Mouse (Mus musculus): ENCODE measurements around the gene Tvp23b. TPM values are rescaled to one million over a fixed set of nuclear protein-coding genes. Genes with fewer than 3 reads are reported as not detected.

Tvp23b gene
- polyA plus RNA-seq, 1 experiment from 2014 or later: 47.7 TPM

DNA sequence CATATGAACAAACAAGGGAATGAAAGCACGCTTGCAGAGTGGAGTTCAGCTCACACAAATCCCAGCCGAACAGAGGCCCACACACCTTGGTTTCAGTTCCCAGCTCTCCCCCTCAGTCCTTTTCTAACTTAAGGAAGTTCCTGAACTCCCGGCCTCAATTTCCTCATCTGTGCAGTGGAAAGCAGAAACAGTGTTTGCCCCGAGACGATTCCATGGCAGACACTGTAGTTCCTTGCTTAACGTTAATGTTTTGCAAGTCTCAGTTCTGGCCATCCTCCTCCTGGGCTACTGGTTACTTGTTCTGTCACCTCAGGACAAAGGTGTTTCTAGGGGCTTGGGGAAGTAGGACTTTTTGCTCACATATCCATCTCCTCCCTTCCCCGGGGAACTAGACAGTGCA is 12.6 kb upstream of the Tvp23b start:
- 75% methylated on average over 7 of the region's 7 CpGs for WGBS
- no peaks in the 10 kb centered on the region for H3K27me3 ChIP-seq (replicated peaks)
- H3K9ac ChIP-seq: no peak overlapping the region
- no peaks in the 10 kb centered on the region for H3K4me1 ChIP-seq
- ATAC-seq (ENCODE audit: extremely low read depth, insufficient number of reproducible peaks, low FRiP score, low TSS enrichment): no peak
- H3K4me2 ChIP-seq: no peak overlapping the region
- no peaks in the 10 kb centered on the region for H3K36me3 ChIP-seq
- H3K27ac ChIP-seq (replicated peaks): no peak overlapping the region
- H3K9me3 ChIP-seq: no peaks in the 10 kb centered on the region
- no peak overlapping the region for H3K4me3 ChIP-seq

DNA sequence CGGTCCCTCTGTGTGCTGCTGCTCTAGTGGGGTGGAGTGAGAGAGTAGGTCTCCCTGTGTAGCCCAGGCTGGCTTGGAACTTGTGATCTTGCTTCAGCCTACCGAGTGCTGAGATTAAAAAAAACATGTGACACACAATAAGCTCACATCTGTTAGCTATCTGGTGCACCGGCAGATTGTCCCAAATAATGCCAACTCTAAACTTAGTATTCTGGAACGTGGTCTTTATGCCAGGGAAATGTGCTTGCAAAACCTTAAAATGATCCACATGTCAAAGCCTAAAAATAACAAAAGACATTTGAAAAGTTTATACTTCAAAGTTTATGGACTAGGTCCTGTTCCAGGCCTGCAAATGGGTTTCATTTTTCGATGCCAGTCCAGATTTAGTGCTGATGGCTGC is 10.1 kb upstream of the Tvp23b start:
- WGBS: 72% methylated on average over 5 of the region's 5 CpGs
- Histone ChIP-seq H3K4me2 (no peak overlapping the region), H3K4me1 (no peaks in the 10 kb centered on the region), H3K9ac (no peak overlapping the region), H3K36me3 (no peaks in the 10 kb centered on the region), H3K9me3 (no peaks in the 10 kb centered on the region), H3K27me3 (replicated peaks) (0 out of 2 replicates have a peak, but pooled peaks cover 4% of the 10 kb centered on the region), H3K4me3 (no peak overlapping the region), H3K27ac (replicated peaks) (no peak overlapping the region)
- no peak for ATAC-seq (ENCODE audit: extremely low read depth, insufficient number of reproducible peaks, low FRiP score, low TSS enrichment)

DNA sequence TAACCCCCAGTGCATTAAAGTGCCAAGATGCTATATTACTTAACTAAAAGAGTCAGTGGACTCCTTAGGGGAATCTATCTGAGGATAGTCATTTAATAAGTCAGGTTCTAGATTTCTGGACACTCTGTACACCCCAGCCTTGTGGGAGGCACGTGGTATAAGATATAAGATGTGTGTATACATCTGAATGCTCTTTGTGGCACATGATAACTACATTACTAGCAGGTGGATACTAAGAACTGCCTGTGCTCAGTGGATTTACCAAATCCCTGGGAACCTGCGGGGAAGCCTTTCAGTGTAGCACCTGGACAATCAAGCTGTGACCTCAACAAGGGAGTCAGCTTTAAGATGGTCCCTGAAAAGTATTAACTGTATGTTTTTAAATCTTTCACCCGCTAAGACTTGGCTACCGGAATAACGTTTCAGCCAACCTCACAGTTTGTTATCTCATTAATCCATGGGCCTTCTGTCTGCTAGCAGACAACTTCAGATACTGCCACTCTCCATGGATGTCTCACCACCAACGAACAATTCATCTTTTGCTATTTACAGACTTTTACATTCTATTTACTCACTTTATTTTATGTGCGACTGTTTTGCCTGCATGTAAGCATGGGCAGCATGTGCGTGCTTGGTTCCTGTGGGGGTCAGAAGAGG is 9.4 kb upstream of the Tvp23b start:
- no peak for ATAC-seq (ENCODE audit: extremely low read depth, insufficient number of reproducible peaks, low FRiP score, low TSS enrichment)
- WGBS: 68% methylated on average over 8 of the region's 8 CpGs
- no peak overlapping the region for H3K4me2 ChIP-seq
- no peaks in the 10 kb centered on the region for H3K36me3 ChIP-seq
- H3K27ac ChIP-seq (replicated peaks): no peak overlapping the region
- no peaks in the 10 kb centered on the region for H3K4me1 ChIP-seq
- H3K9me3 ChIP-seq: no peaks in the 10 kb centered on the region
- no peak overlapping the region for H3K9ac ChIP-seq
- no peak overlapping the region for H3K4me3 ChIP-seq
- H3K27me3 ChIP-seq (replicated peaks): 0 out of 2 replicates have a peak, but pooled peaks cover 4% of the 10 kb centered on the region

DNA sequence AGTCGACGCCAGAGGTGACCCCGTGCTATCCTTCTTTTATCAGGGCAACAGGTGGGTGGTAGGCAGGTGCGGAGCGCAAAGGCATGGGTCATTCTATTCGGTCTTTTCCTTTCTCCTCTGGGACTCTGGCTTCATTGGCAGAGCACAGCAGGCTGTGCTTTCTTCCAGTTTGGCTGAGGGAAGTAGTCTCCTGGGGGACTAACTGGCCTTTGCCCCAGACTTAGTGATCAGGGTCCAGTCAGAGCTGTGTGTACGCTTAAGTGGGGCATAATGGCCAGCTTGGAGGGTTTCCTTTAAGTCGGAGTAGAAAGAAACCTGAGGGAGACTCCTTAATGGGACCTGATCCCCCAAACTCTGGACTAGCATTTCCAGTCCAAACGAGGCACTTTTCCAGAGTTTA is 5.8 kb upstream of the Tvp23b start:
- no peaks in the 10 kb centered on the region; the same call in 1 of the 2 replicates for H3K4me1 ChIP-seq
- WGBS: 67% methylated on average over 9 of the region's 9 CpGs
- no peak overlapping the region for H3K27ac ChIP-seq (replicated peaks)
- ATAC-seq (ENCODE audit: extremely low read depth, insufficient number of reproducible peaks, low FRiP score, low TSS enrichment): no peak
- no peak overlapping the region for H3K4me2 ChIP-seq
- H3K9me3 ChIP-seq: no peaks in the 10 kb centered on the region
- H3K4me3 ChIP-seq: no peak overlapping the region
- H3K27me3 ChIP-seq (replicated peaks): 0 out of 2 replicates have a peak, but pooled peaks cover 4% of the 10 kb centered on the region
- H3K9ac ChIP-seq: no peak overlapping the region
- H3K36me3 ChIP-seq: no peaks in the 10 kb centered on the region

DNA sequence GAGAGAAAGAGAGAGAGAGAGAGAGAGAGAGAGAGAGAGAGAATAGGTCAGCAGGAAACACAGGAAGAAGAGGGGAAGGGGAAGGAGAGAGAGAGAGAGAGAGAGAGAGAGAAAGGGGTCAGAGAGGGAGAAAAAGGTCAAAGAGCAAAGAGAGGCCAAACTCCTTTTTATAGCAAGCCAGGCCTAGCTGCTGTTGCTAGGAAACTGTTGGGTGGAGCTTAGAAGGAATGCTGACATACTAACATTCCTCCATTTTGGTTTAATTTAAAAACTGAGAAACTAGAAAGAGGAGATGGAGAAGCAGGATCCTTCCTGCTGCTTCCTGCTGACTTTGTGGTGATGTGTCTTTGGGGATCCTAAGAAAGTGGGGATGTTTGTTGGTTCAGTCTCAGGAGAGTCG is 3.6 kb upstream of the Tvp23b start:
- Histone ChIP-seq H3K9me3 (no peaks in the 10 kb centered on the region), H3K27ac (replicated peaks) (no peak overlapping the region), H3K4me3 (no peak overlapping the region), H3K9ac (no peak overlapping the region), H3K27me3 (replicated peaks) (0 out of 2 replicates have a peak, but pooled peaks cover 4% of the 10 kb centered on the region), H3K4me2 (no peak overlapping the region), H3K36me3 (no peaks in the 10 kb centered on the region), H3K4me1 (peaks cover 7% of the 10 kb centered on the region)
- WGBS: 65% methylated on average over 1 of the region's 1 CpGs
- no peak for ATAC-seq (ENCODE audit: extremely low read depth, insufficient number of reproducible peaks, low FRiP score, low TSS enrichment)

DNA sequence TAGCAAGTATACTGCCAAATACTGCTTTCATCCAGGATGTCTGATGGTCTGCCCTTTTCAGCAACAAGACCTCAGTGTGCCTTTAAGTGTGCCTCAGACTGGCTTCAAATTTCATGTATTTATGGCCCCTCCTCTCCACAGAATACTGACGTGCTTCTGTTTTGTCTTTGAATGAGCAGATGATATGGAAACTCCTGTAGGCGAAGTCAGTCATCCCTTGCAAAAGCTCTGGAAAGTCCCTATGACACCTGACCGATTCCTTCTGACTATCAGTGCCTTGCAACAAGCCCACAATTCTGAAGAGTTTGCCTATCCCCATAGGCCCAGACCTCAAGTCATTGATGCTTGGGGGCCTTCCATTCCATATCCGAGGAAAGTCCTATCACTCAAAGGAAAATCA is 2.8 kb upstream of the Tvp23b start:
- no peak overlapping the region for H3K4me2 ChIP-seq
- WGBS: 71% methylated on average over 4 of the region's 4 CpGs
- H3K9me3 ChIP-seq: no peaks in the 10 kb centered on the region
- peaks cover 7% of the 10 kb centered on the region for H3K4me1 ChIP-seq
- ATAC-seq (ENCODE audit: extremely low read depth, insufficient number of reproducible peaks, low FRiP score, low TSS enrichment): no peak
- H3K4me3 ChIP-seq: no peak overlapping the region
- H3K27ac ChIP-seq (replicated peaks): no peak overlapping the region
- no peaks in the 10 kb centered on the region for H3K36me3 ChIP-seq
- no peak overlapping the region for H3K9ac ChIP-seq
- H3K27me3 ChIP-seq (replicated peaks): 0 out of 2 replicates have a peak, but pooled peaks cover 4% of the 10 kb centered on the region

DNA sequence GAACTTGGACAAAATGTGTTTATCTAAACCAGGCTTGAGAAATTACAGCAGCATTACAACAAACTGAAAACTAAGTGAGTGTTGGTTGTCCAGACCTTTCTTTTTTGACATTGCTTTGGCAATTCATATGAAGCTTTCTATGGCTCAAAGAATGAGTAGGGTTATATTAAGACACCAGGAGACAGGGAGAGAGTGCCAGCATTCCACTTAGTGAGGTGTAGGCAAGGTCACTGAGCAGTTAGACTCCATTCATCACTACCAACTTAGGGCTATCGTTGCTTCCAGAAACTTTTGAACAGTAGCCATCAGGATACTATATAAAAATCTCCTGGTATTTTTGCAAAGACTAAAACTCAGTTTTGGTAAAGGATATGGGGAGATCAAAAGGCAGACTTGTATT is 1.9 kb upstream of the Tvp23b start:
- ATAC-seq (ENCODE audit: extremely low read depth, insufficient number of reproducible peaks, low FRiP score, low TSS enrichment): no peak
- Histone ChIP-seq H3K4me2 (no peak overlapping the region), H3K27ac (replicated peaks) (no peak overlapping the region), H3K4me3 (no peak overlapping the region), H3K9me3 (no peaks in the 10 kb centered on the region), H3K27me3 (replicated peaks) (0 out of 2 replicates have a peak, but pooled peaks cover 4% of the 10 kb centered on the region), H3K9ac (no peak overlapping the region), H3K36me3 (0 out of 2 replicates have a peak, but pooled peaks cover 7% of the 10 kb centered on the region), H3K4me1 (peaks cover 7% of the 10 kb centered on the region)
- 59% methylated on average over 1 of the region's 1 CpGs for WGBS

DNA sequence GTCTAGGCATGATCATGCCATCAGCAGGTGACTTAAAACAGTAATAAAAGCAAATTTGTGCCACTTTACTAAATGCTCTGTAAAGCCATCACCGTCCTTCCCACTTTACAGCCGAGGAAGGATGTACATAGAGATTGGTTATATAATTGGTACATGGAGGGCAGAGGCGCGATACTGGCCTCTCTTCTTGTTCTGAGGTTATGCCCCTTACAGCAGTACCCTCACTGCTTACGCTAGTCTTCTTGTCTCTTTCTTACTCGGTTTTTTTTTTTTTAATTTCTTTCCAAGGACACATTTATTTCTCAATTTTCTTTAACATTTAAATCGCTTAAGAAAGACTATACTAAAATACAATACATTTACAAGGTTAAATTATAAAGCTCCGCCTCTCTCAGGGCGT is 527 bp upstream of the Tvp23b start:
- peaks cover 12% of the 10 kb centered on the region for H3K4me1 ChIP-seq
- H3K36me3 ChIP-seq: peaks cover 12% of the 10 kb centered on the region
- peak overlapping the region; percentile 76 for H3K9ac ChIP-seq
- H3K4me2 ChIP-seq: peak overlapping the region; percentile 74
- ATAC-seq (ENCODE audit: extremely low read depth, insufficient number of reproducible peaks, low FRiP score, low TSS enrichment): no peak
- H3K27me3 ChIP-seq (replicated peaks): no peaks in the 10 kb centered on the region
- WGBS: 26% methylated on average over 9 of the region's 9 CpGs
- peak overlapping the region; percentile 62; the same call in 1 of the 2 replicates for H3K27ac ChIP-seq (replicated peaks)
- no peaks in the 10 kb centered on the region for H3K9me3 ChIP-seq
- H3K4me3 ChIP-seq: peak overlapping the region; percentile 74

DNA sequence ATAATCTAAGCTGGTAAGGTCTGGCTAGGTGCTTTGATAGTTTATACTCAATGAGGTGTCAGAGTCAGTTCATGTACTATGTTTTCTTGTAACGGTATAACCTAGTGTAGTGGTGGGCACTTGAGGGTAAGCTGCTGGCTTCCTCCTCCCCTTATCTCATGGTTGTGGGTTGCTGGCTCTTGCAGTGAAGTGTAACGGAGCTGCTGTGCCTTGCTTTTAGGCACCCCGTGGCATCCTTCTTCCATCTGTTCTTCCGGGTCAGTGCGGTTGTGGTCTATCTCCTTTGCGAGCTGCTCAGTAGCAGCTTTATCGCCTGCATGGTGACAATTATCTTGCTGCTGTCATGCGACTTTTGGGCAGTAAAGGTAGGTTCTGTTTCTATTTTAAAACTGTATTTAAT is 4.2 kb downstream of the Tvp23b start:
- 77% methylated on average over 8 of the region's 8 CpGs for WGBS

DNA sequence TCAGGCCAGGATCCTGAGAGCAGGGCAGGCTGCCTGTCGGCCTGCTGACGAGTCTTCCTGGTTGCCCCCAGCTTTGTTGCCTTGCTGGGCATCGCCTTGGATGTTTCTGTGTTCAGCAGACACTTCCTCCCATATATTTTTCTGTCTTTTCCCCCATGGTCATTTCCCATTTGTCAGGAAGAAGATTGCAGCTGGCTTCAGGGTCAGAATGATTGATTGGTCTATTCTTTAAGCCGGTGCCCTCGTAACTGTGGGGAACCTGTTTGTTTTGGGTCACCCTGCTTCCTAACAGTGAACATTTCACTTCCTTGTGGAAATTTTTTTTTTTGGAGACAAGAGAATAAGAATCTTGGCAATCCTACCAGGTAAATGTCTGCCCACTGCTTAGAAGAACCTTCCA is 6.1 kb downstream of the Tvp23b start:
- WGBS: 77% methylated on average over 5 of the region's 5 CpGs
- no peak overlapping the region for H3K9ac ChIP-seq
- peaks cover 76% of the 10 kb centered on the region for H3K36me3 ChIP-seq
- H3K9me3 ChIP-seq: no peaks in the 10 kb centered on the region
- no peak overlapping the region for H3K4me3 ChIP-seq
- no peak overlapping the region for H3K27ac ChIP-seq (replicated peaks)
- ATAC-seq (ENCODE audit: extremely low read depth, insufficient number of reproducible peaks, low FRiP score, low TSS enrichment): no peak
- no peak overlapping the region for H3K4me2 ChIP-seq
- peaks cover 10% of the 10 kb centered on the region; the same call in 1 of the 2 replicates for H3K4me1 ChIP-seq
- no peaks in the 10 kb centered on the region for H3K27me3 ChIP-seq (replicated peaks)

More for the DNA sequence above, 4.2 kb downstream of the Tvp23b start:
- no peak overlapping the region for H3K4me3 ChIP-seq
- ATAC-seq (ENCODE audit: extremely low read depth, insufficient number of reproducible peaks, low FRiP score, low TSS enrichment): no peak
- H3K36me3 ChIP-seq: peaks cover 59% of the 10 kb centered on the region
- H3K9ac ChIP-seq: no peak overlapping the region
- peaks cover 15% of the 10 kb centered on the region for H3K4me1 ChIP-seq
- no peak overlapping the region for H3K27ac ChIP-seq (replicated peaks)
- H3K4me2 ChIP-seq: no peak overlapping the region
- no peaks in the 10 kb centered on the region for H3K9me3 ChIP-seq
- no peaks in the 10 kb centered on the region for H3K27me3 ChIP-seq (replicated peaks)

DNA sequence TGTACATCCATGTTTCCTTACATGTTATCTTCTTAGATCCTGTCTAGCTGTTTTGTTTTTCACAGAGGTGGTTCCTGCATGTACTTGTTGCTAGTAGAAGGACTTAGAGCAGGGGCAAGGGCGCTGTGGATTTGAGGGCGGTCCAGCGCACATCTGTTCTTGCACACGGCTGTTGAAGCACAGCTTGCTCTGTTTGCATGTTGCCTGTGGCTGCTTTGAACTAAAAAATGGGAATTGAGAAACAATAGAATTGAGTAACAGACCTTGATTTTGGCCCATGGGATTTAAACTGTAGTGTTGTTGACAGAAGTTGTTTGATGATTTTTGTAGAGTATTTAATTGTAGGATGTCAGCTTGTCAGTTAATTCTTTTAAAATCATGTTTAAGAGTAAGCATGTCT is 11.5 kb downstream of the Tvp23b start:
- H3K36me3 ChIP-seq: peaks cover 92% of the 10 kb centered on the region
- H3K9me3 ChIP-seq: no peaks in the 10 kb centered on the region
- H3K27ac ChIP-seq (replicated peaks): no peak overlapping the region
- no peak overlapping the region for H3K4me2 ChIP-seq
- no peak for ATAC-seq (ENCODE audit: extremely low read depth, insufficient number of reproducible peaks, low FRiP score, low TSS enrichment)
- no peaks in the 10 kb centered on the region for H3K4me1 ChIP-seq
- H3K27me3 ChIP-seq (replicated peaks): no peaks in the 10 kb centered on the region
- no peak overlapping the region for H3K9ac ChIP-seq
- WGBS: 86% methylated on average over 4 of the region's 4 CpGs
- H3K4me3 ChIP-seq: no peak overlapping the region

DNA sequence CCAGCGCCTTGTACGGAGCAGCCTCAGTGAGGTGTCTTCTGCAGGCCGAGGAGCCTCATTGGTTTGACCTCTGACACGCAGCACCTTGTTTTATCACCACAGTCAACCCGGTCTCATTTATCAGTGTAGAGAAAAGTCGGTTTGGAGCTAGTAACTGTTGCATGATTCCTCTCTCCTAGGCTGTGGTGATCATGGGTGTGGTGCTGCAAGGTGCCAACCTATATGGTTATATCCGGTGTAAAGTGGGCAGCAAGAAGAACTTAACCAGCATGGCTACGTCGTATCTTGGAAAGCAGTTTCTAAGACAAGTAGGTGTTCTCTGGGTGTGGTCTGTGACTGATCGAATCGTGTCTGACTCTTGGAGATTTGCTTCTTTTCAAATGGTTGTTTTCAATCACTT is 12.5 kb downstream of the Tvp23b start:
- no peaks in the 10 kb centered on the region for H3K9me3 ChIP-seq
- 88% methylated on average over 11 of the region's 11 CpGs for WGBS
- no peak overlapping the region for H3K4me3 ChIP-seq
- no peak for ATAC-seq (ENCODE audit: extremely low read depth, insufficient number of reproducible peaks, low FRiP score, low TSS enrichment)
- H3K4me2 ChIP-seq: no peak overlapping the region
- no peak overlapping the region for H3K9ac ChIP-seq
- H3K4me1 ChIP-seq: no peaks in the 10 kb centered on the region
- peaks cover 89% of the 10 kb centered on the region for H3K36me3 ChIP-seq
- H3K27ac ChIP-seq (replicated peaks): no peak overlapping the region
- no peaks in the 10 kb centered on the region for H3K27me3 ChIP-seq (replicated peaks)
